Mouse (Mus musculus): ENCODE measurements at regions not wholly inside any gene's neighbourhood (a gene's known extent, or its start where the extent isn't known, plus 50 kb on each side); places are given as distances from the start of the nearest gene placed in this dataset.

DNA sequence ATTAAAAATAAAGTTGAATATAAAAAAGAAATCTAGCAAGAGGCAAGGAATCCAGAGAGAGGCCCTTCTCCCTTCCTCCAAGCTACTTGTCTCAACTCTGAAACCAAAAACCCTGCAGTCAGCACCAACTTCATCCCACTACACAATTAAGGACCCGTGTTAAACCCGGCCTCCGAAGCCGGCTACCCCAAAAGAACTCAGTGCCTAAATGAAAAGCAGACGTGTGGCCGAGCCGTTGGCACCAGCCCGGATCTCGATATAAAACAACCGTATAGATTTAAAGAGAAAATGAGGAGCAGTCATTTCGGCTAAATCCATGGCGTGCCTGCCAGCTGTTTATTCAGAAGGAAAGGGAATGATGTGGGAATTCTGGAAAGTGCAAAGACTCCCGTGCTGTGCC is 384.7 kb upstream of the Dynlrb2 start:
- no peak for TF ChIP-seq ZNF384 (IDR thresholded peaks at IDR 0.05; ENCODE audit: low read depth, low read length)
- no peak for TF ChIP-seq HCFC1 (IDR thresholded peaks at IDR 0.05; ENCODE audit: borderline replicate concordance, insufficient read depth, low read length)
- TF ChIP-seq ZC3H11A (IDR thresholded peaks at IDR 0.05; ENCODE audit: borderline replicate concordance, low read depth, low read length): no peak
- no peak for TF ChIP-seq MAFK (IDR thresholded peaks at IDR 0.05; ENCODE audit: insufficient read depth, low read depth, low read length)

Data from ES-E14 (cell line).